22 mouse cellular contexts compared by ENCODE assay signal in genomic region chr13:20157059-20157458, GRCm38 (mm10).
"Had no signal": no experiment of that assay in that cellular context is flagged by ENCODE, and none has a peak within 500 bp of the region (broad histone marks: within the 10 kb centered on the region; RNA-seq: fewer than 3 reads in every experiment).

No protein-coding gene starts in this region.

- H3K9me3 ChIP-seq: heart, embryonic 13.5 days; heart, embryonic 15.5 days; hindbrain, embryonic 13.5 days; hindbrain, embryonic 15.5 days; limb, embryonic 10.5 days; limb, embryonic 12.5 days; liver, embryonic 13.5 days had no signal

- DNase-seq: gastrocnemius, postnatal 14 days; gastrocnemius, postnatal 36 days; heart, adult 2 months; heart, postnatal 14 days; heart, postnatal 36 days; kidney, adult 18-20 months; kidney, adult 8-10 months; kidney, postnatal 10 days; kidney, postnatal 25 days; kidney, postnatal 4 days; liver, embryonic 13.5 days had no signal

- H3K27ac ChIP-seq: heart, adult 2 months; heart, embryonic 13.5 days; heart, embryonic 15.5 days; hindbrain, embryonic 13.5 days; hindbrain, embryonic 15.5 days; hindbrain, postnatal 0 days; layer of hippocampus, adult 2 months; left cerebral cortex, adult 2 months; limb, embryonic 10.5 days; limb, embryonic 12.5 days; liver, embryonic 13.5 days had no signal

- H3K27me3 ChIP-seq: heart, embryonic 13.5 days; heart, embryonic 15.5 days; hindbrain, embryonic 13.5 days; hindbrain, embryonic 15.5 days; limb, embryonic 12.5 days had no signal

- H3K36me3 ChIP-seq: heart, embryonic 13.5 days; heart, embryonic 15.5 days; hindbrain, embryonic 13.5 days; hindbrain, embryonic 15.5 days; limb, embryonic 10.5 days; limb, embryonic 12.5 days; liver, embryonic 13.5 days had no signal

- H3K4me3 ChIP-seq: heart, adult 2 months; heart, embryonic 13.5 days; heart, embryonic 15.5 days; hindbrain, embryonic 13.5 days; hindbrain, embryonic 15.5 days; layer of hippocampus, adult 2 months; left cerebral cortex, adult 2 months; limb, embryonic 10.5 days; limb, embryonic 12.5 days; liver, embryonic 13.5 days had no signal

- H3K4me1 ChIP-seq: heart, embryonic 13.5 days; heart, embryonic 15.5 days; hindbrain, embryonic 15.5 days had no signal

- H3K9ac ChIP-seq: heart, embryonic 13.5 days; heart, embryonic 15.5 days; hindbrain, embryonic 13.5 days; hindbrain, embryonic 15.5 days; limb, embryonic 12.5 days; liver, embryonic 13.5 days had no signal

- H3K4me2 ChIP-seq: heart, embryonic 11.5 days; heart, embryonic 13.5 days; heart, embryonic 15.5 days; hindbrain, embryonic 13.5 days; hindbrain, embryonic 15.5 days; limb, embryonic 12.5 days; liver, embryonic 13.5 days had no signal

- ATAC-seq: hindbrain, postnatal 0 days; intestine, embryonic 16.5 days had no signal
